Mouse (Mus musculus): ENCODE data around the gene Hist1h2bb. TPM values are rescaled to one million over a fixed set of nuclear protein-coding genes. Genes with fewer than 3 reads are reported as not detected.
A peak's percentile ranks its signal among the peaks of the same experiment; 100 is the strongest.

Hist1h2bb gene
- polyA plus RNA-seq, 1 experiment from 2014 or later = 2.1 TPM

- Histone ChIP-seq H3K9me3 (replicated peaks; ENCODE audit: low read length) (no peaks in the 10 kb centered on the region), H3K4me1 (replicated peaks; ENCODE audit: insufficient read depth, low read length) (no peaks in the 10 kb centered on the region), H3K4me2 (ENCODE audit: low read length) (peak overlapping the region; percentile 90), H3K4me3 (replicated peaks; ENCODE audit: low read depth, low read length) (peak overlapping the region; percentile 68), H3K36me3 (ENCODE audit: insufficient read depth, low read length) (no peaks in the 10 kb centered on the region), H3K27ac (peak overlapping the region; percentile 99), H3K9ac (ENCODE audit: low read depth, low read length) (peak overlapping the region; percentile 92), H3K27me3 (ENCODE audit: insufficient read depth, low read length) (no peaks in the 10 kb centered on the region)
- no peak for DNase-seq (ENCODE audit: low spot score)
- 22% methylated on average over 13 of the region's 13 CpGs for WGBS
- TF ChIP-seq CTCF (IDR thresholded peaks at IDR 0.05; ENCODE audit: low read depth) = no peak
- no peak for ATAC-seq (replicated peaks; ENCODE audit: low FRiP score, low read depth)
Observed at GRCm38 (mm10) chr13:23740256-23740840, 6.2 kb upstream of the Hist1h2bb start.

- Histone ChIP-seq H3K9ac (ENCODE audit: low read depth, low read length) (no peak overlapping the region), H3K27ac (no peak overlapping the region), H3K27me3 (ENCODE audit: insufficient read depth, low read length) (no peaks in the 10 kb centered on the region), H3K4me2 (ENCODE audit: low read length) (peak overlapping the region; percentile 90), H3K4me1 (replicated peaks; ENCODE audit: insufficient read depth, low read length) (no peaks in the 10 kb centered on the region), H3K36me3 (ENCODE audit: insufficient read depth, low read length) (no peaks in the 10 kb centered on the region), H3K4me3 (replicated peaks; ENCODE audit: low read depth, low read length) (no peak overlapping the region), H3K9me3 (replicated peaks; ENCODE audit: low read length) (no peaks in the 10 kb centered on the region)
- 49% methylated on average over 5 of the region's 5 CpGs for WGBS
- ATAC-seq (replicated peaks; ENCODE audit: low FRiP score, low read depth) = no peak
- no peak for TF ChIP-seq CTCF (IDR thresholded peaks at IDR 0.05; ENCODE audit: low read depth)
- DNase-seq (ENCODE audit: low spot score) = no peak
Observed at GRCm38 (mm10) chr13:23740910-23741309, 5.6 kb upstream of the Hist1h2bb start.

- H3K4me2 ChIP-seq (ENCODE audit: low read length) = no peak overlapping the region
- H3K9ac ChIP-seq (ENCODE audit: low read depth, low read length) = no peak overlapping the region
- H3K27me3 ChIP-seq (ENCODE audit: insufficient read depth, low read length) = no peaks in the 10 kb centered on the region
- no peaks in the 10 kb centered on the region for H3K9me3 ChIP-seq (replicated peaks; ENCODE audit: low read length)
- no peak for ATAC-seq (replicated peaks; ENCODE audit: low FRiP score, low read depth)
- no peak for TF ChIP-seq CTCF (IDR thresholded peaks at IDR 0.05; ENCODE audit: low read depth)
- H3K27ac ChIP-seq = no peak overlapping the region
- no peaks in the 10 kb centered on the region for H3K4me1 ChIP-seq (replicated peaks; ENCODE audit: insufficient read depth, low read length)
- no peaks in the 10 kb centered on the region for H3K36me3 ChIP-seq (ENCODE audit: insufficient read depth, low read length)
- no peak for DNase-seq (ENCODE audit: low spot score)
- no peak overlapping the region for H3K4me3 ChIP-seq (replicated peaks; ENCODE audit: low read depth, low read length)
Observed at GRCm38 (mm10) chr13:23742007-23742406, 4.5 kb upstream of the Hist1h2bb start.

- H3K9ac ChIP-seq (ENCODE audit: low read depth, low read length) = no peak overlapping the region
- no peak overlapping the region for H3K4me3 ChIP-seq (replicated peaks; ENCODE audit: low read depth, low read length)
- H3K27me3 ChIP-seq (ENCODE audit: insufficient read depth, low read length) = no peaks in the 10 kb centered on the region
- H3K4me2 ChIP-seq (ENCODE audit: low read length) = no peak overlapping the region
- WGBS = 83% methylated on average over 5 of the region's 5 CpGs
- peaks cover 10% of the 10 kb centered on the region for H3K4me1 ChIP-seq (replicated peaks; ENCODE audit: insufficient read depth, low read length)
- TF ChIP-seq CTCF (IDR thresholded peaks at IDR 0.05; ENCODE audit: low read depth) = no peak
- ATAC-seq (replicated peaks; ENCODE audit: low FRiP score, low read depth) (no peak), DNase-seq (ENCODE audit: low spot score) (no peak)
- H3K36me3 ChIP-seq (ENCODE audit: insufficient read depth, low read length) = no peaks in the 10 kb centered on the region
- no peak overlapping the region for H3K27ac ChIP-seq
- H3K9me3 ChIP-seq (replicated peaks; ENCODE audit: low read length) = no peaks in the 10 kb centered on the region
Observed at GRCm38 (mm10) chr13:23743215-23743614, 3.3 kb upstream of the Hist1h2bb start.

GRCm38 (mm10) chr13:23743963-23744362 lies 2.6 kb upstream of the Hist1h2bb start:
- no peaks in the 10 kb centered on the region for H3K9me3 ChIP-seq (replicated peaks; ENCODE audit: low read length)
- H3K9ac ChIP-seq (ENCODE audit: low read depth, low read length) = no peak overlapping the region
- peaks cover 11% of the 10 kb centered on the region for H3K4me1 ChIP-seq (replicated peaks; ENCODE audit: insufficient read depth, low read length)
- peak overlapping the region; percentile 60 for H3K4me2 ChIP-seq (ENCODE audit: low read length)
- no peaks in the 10 kb centered on the region for H3K27me3 ChIP-seq (ENCODE audit: insufficient read depth, low read length)
- H3K4me3 ChIP-seq (replicated peaks; ENCODE audit: low read depth, low read length) = no peak overlapping the region
- no peaks in the 10 kb centered on the region for H3K36me3 ChIP-seq (ENCODE audit: insufficient read depth, low read length)
- 39% methylated on average over 4 of the region's 4 CpGs for WGBS
- TF ChIP-seq CTCF (IDR thresholded peaks at IDR 0.05; ENCODE audit: low read depth) = no peak
- ATAC-seq (replicated peaks; ENCODE audit: low FRiP score, low read depth) (no peak), DNase-seq (ENCODE audit: low spot score) (no peak)
- no peak overlapping the region for H3K27ac ChIP-seq

GRCm38 (mm10) chr13:23744421-23745380 lies 1.8 kb upstream of the Hist1h2bb start:
- WGBS = 2% methylated on average over 13 of the region's 36 CpGs

More at GRCm38 (mm10) chr13:23744421-23745380, 1.8 kb upstream of the Hist1h2bb start:
- TF ChIP-seq CTCF (IDR thresholded peaks at IDR 0.05; ENCODE audit: low read depth) = no peak
- Histone ChIP-seq H3K9me3 (replicated peaks; ENCODE audit: low read length) (no peaks in the 10 kb centered on the region), H3K4me1 (replicated peaks; ENCODE audit: insufficient read depth, low read length) (peaks cover 11% of the 10 kb centered on the region), H3K36me3 (ENCODE audit: insufficient read depth, low read length) (no peaks in the 10 kb centered on the region), H3K9ac (ENCODE audit: low read depth, low read length) (peak overlapping the region; percentile 31; the same call in 1 of the 2 replicates), H3K4me3 (replicated peaks; ENCODE audit: low read depth, low read length) (peak overlapping the region; percentile 30), H3K27ac (peak overlapping the region; percentile 57; the same call in 1 of the 2 replicates), H3K27me3 (ENCODE audit: insufficient read depth, low read length) (no peaks in the 10 kb centered on the region), H3K4me2 (ENCODE audit: low read length) (peak overlapping the region; percentile 60)
- DNase-seq (ENCODE audit: low spot score) = no peak
- ATAC-seq (replicated peaks; ENCODE audit: low FRiP score, low read depth) = no peak
